Mouse (Mus musculus) frontal cortex, adult (tissue): ENCODE data around the gene Coq8b.

Experiments
- ATAC-seq: cut with Nextera tagmentation; 2 replicates; pipeline ENCODE4 v1.9.2; 2017; ENCODE audit warnings: mild to moderate bottlenecking, moderate library complexity, mixed read lengths; ENCODE audit not compliant: low TSS enrichment

The Coq8b gene

DNA sequence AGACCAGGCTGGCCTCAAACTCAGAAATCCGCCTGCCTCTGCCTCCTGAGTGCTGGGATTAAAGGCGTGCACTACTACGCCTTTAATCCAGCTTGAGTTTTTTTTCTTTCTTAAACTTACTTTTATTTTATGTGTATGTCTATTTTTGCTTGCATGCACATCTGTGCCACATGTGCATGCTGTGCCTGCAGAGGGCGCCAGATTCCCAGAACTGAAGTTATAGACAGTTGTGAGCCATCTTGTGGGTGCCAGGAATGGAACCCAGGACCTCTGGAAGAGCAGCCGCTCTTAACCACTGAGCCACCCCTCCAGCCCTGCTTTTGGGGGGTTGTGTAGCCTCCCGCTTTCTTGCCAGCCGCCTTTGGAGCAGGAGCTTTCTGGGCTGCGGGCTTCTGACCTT, 38.6 kb downstream of the Coq8b start:
- ATAC-seq = no peak

DNA sequence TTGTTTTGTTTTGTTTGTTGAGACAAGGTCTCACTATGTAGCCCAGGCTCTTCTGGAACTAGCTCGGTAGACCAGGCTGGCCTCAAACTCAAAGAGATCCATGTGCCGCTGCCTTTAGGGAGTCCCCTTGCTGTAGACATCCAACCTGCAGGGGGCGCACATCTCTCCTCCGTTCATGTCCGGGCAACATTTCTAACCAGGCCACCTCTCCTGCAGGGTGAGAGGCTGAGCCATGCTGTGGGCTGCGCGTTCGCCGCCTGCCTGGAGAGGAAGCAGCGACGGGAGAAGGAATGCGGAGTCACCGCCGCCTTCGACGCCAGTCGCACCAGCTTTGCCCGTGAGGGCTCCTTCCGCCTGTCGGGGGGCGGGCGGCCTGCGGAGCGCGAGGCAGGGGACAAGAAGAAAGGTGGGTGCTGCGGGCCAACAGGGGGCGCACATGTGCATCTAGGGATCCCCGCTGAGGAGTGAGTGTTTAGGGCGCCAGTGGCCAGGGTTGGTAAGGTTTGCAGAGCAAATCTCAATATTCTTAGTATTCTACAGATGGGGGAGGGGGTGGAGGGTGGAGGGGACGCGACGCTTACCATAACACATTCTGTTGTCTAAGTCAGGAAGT, 41.0 kb downstream of the Coq8b start:
- ATAC-seq = no peak

DNA sequence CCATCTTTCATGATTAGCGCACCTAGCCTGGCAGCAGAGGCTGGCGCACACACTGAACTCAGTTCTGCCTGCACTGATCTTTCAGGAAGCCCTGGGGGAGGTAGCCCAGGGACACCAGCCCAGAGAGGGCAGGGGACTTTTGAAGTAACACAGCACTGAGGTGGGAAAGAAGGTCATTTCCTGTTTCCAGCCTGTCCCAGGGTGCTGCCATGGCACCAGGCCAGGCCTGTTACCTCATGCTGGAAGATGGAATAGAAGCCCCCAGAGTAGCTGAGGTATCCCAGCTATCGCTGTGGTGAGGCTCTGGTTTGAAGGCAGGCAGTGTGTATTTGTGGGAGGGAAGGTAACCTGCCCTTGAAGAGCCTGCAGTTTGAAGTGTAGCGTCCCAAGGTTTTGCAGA, 42.1 kb downstream of the Coq8b start:
- ATAC-seq = no peak

DNA sequence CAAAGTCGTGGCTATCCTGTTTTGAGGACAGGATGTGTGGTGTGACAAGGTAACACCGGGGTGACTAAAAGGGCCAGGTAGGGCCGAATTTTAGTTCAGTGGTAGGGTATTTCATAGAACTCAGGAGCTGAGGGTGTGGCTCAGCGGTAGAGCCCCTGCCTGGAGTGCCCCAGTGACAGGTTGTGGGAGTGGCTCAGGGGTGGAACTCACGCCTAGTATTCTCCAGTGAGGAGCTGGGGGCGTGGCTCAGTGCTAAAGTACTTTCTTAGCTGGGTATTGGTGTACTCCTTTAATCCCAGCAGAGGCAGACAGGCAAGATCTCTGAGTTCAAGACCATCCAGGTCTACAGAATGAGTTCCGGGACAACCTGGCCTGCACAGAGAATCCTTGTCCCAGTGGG, 43.2 kb downstream of the Coq8b start:
- no peak for ATAC-seq

- no peak for ATAC-seq
Observed at GRCm38 (mm10) chr7:27277191-27277590, 44.4 kb downstream of the Coq8b start.

DNA sequence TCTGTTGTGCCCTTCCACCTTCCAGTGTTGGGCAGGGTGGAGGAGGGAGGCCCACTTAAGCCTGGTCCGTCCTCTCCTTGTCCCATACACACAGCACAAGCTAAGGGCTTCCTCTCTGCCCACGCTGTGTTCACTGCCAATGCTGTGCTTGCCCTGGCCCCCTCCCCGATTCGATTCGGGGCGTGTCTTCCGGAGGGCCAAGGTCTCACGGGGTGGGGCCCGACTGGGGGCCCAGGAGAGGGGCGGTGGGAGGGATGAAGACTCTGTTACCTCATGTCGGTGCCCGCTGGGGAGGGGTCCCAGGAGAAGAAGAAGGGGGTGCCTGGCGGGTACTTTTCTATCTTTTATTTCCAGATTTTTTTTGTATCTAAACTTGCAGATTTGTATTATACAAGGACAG, 48.9 kb downstream of the Coq8b start:
- ATAC-seq = no peak

- no peak for ATAC-seq
Observed at GRCm38 (mm10) chr7:27282225-27282624, 49.4 kb downstream of the Coq8b start.

DNA sequence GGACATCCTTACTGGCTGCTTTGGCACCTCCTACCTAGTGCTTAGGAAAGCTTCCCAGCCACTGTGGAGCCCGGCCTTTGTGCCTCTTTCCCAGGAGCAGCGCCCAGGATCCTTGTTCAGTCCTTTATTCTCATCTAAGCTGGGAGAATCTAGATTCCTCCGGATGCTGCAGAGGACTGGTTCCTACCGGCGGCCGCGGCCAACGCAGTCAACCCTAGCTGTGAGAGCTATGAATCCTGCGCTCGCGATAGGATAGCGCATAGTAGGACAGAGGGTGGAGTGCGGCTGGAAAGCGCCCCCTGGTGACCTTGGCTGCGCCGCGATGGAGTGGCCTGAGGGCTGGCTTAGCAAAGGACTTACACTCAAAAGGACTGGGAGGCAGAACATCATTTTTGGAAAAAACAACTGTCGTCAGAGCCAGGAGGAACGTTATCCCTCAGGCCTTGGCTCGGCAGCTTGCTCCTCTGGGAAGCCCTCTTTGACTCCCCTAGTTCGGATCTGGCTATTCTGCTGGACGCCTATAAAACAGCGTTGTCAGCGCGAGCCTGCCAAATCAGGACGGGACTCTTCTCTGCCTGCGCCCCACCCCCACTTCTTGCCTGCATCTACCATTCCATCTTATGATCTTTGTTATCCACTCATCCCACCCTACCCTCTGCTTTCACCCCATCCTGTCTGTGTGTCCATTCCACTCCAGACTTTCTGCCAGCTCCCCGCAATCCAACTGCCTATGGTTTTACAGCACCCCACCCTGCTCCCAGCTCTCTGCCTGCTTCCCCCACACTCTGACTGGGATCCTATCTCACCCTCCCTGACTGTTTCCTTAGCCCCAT, 52.3 kb downstream of the Coq8b start:
- ATAC-seq = peak; percentile 58; the same call in 1 of the 2 replicates

- peak; percentile 69; the same call in 1 of the 2 replicates for ATAC-seq
Observed at GRCm38 (mm10) chr7:27285698-27286066, 52.9 kb downstream of the Coq8b start.

DNA sequence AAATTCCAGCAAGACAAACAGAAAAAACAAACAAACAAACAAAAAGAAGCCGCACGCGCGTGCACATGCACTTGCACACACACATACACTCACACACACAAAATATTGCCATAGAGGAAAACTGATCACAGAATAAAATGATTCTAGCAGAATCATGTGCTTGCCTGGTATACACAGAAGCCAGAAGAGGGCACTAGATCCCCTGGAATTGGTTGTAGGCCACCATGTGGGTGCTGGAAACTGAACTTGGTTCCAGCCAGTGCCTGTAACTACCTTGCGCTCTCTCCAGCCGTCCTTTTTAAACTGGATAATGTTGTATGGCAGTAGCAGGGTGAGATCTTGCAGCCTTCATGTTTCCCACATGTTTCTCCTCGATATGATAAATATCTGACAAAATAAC, 55.9 kb downstream of the Coq8b start:
- ATAC-seq = no peak

DNA sequence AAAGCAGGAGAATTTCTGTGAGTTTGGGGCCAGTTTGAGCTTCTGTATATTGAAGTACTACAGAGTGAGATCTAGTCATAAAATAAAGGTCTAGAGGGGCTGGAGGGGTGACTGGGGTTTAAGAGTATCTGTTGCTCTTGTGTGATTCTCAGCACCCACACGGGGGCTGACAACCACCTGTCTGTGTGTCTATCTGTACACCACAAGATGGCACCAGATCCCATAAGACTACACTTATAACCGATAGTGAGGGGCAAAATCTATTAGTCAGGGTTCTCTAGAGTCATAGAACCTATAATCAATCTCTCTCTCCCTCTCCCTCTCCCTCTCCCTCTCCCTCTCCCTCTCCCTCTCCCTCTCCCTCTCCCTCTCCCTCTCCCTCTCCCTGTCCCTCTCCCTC, 57.7 kb downstream of the Coq8b start:
- ATAC-seq = no peak

GRCm38 (mm10) chr7:27291795-27292466, 59.1 kb downstream of the Coq8b start:
- ATAC-seq = peak; percentile 93

DNA sequence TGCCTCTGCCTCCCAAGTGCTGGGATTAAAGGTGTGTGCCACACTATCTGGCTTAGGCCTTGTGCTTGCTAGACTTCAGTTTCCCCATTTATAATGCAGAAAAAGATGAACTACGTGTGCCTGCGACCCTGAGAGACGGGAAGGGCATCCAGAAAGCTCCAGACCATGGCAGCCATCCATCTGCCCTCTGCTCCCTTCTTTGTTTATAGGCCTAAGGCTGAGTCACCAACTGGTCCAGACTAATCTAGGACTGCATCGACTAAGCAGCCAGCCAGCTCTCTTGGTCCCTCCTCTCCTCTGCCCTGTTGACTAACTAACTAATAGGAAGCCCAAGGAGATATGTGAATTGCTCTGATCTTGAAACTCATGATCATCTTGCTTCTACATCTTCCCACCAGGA, 63.1 kb downstream of the Coq8b start:
- ATAC-seq = no peak

DNA sequence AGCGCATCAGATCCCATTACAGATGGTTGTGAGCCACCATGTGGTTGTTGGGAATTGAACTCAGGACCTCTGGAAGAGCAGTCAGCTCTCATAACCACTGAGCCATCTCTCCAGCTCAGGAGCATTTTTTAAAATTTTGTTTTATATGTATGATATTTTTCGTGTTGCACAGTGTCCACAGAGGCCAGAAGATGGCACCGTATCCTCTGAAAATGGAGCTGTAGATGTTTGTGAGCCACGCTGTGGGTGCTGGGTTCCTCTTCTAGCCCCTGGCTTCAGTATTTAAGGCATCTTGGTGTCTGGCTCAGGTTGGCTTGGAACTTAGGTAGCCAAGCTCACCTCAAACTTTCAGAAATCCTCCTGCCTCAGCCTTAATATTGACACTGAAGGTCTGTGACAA, 63.7 kb downstream of the Coq8b start:
- ATAC-seq = no peak

GRCm38 (mm10) chr7:27298033-27298610, 65.3 kb downstream of the Coq8b start:
- no peak for ATAC-seq

DNA sequence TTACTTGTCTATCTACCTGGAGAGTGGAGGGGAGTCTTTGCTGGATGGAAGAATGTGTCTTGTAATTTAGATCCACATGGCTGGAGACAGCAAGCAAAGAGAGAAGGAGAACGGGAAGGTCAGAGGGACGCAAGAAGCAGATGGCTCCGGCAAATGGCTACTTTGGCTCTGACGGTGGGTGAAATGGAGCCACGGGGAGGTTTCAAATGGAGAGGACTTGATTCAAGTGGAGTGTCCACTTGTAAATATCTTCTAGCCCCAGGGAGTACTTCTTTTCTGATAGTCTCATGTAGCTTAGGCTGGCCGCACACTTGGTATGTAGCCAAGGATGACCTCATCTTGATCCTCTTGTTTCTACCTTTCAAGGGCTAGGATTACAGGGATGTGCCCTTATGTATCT, 66.0 kb downstream of the Coq8b start:
- ATAC-seq = no peak

DNA sequence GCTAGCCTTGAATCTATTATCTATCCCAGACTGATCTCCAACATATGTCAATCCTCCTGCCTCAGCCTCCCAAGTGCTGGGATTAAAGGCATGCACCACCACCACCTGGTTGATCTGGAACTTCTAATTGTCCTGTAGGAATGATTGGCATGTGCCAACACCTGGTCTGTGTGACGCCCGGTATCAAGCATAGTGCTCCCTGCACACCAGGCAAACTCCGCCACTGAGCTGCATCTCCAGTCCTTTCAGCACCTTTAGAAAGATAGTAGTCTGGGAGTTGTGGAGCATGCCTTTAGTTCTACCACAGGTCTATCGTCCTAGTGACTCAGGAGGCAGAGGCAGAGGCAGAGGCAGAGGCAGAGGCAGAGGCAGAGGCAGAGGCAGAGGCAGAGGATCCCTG, 67.5 kb downstream of the Coq8b start:
- no peak for ATAC-seq

DNA sequence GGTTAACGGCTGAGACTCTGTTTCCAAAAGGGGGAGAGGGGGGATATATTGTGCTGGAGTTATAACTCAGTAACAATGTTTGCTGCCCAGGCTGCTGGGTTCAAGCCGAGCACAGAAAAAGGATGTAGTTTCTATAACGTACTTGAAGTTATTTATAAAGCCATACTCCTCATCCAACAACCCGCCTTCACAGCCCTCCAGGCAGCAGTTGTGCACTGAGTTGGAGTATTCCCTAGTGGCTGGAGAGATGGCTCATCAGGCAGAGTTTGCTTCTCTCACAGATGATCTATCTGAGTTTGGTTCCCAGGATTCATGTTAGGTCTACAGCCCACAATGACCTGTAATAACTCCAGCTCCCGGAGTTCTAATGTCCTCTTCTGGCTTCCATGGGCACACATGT, 68.0 kb downstream of the Coq8b start:
- ATAC-seq = peak; percentile 85

- peak; percentile 36; the same call in 1 of the 2 replicates for ATAC-seq
Observed at GRCm38 (mm10) chr7:27302172-27302571, 69.3 kb downstream of the Coq8b start.

DNA sequence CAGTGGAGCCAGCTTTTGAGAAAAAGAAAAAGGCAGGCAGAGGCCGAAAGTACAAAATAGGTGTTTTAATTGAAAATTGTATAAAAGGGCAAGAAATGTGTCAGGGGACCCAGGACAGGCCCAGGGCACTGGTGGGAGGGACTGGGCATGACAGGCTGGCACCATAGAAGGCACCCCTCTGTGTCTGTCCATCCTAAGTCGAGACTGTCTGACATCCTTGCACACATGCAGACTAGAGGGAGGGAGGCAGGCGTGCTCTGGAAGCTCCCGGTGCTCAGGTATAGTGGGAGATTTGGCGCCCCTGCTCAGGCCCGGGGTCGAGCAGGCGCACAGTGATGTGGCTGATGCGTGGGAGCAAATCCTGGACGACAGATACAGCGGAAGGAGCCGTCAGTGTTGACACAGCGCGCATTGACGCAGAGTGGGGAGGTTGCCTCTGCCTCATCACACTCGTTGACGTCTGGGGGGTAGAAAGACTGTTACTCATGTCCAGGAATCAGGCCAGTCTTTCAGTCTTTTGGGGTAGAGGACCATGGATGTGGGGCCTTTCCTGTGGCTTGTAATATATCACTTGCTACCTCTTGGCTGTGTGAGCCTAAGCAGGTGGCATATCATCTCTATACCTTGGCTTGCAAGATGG, 72.4 kb downstream of the Coq8b start:
- no peak for ATAC-seq

- ATAC-seq = no peak
Observed at GRCm38 (mm10) chr7:27306161-27307160, 73.6 kb downstream of the Coq8b start.
